Mouse (Mus musculus) spleen, postnatal 4 days (tissue): ENCODE measurements at regions not wholly inside any gene's neighbourhood (a gene's known extent, or its start where the extent isn't known, plus 50 kb on each side); places are given as distances from the start of the nearest gene placed in this dataset.
"Not testable (repeated sequence)": the region's sequence is repeated elsewhere in the genome, so short reads cannot be mapped to it uniquely, and the experiment has no call there.

Experiments used
- DNase-seq, 2 experiments: peaks; one replicate each; pipeline ENCODE4 v3.0.0; 2022; ENCODE audit warnings: low spot score in 2 of 2

GRCm38 (mm10) chr12:15654585-15654984 is 162.1 kb downstream of the Trib2 start:
- no peak for DNase-seq

DNA sequence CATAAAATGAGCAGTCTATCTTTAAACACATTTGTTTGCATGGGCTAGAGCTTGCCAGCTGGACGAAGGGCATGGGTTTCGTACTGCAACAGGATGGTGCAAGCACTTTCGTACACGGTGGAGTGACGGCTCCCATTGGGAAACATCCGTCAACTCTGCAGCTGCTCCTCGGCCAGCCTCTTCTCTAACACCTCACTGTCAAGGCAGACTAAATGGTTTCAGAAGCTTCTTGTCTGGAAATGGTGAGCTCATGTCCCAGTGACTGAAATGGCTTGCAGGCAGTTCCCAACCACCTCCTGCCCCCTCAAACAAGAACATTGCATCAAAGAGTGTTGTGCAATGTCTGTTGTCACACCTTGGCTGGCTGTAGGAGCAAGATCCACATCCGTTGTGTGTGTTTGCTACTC is 163.4 kb downstream of the Trib2 start:
- no peak for DNase-seq

GRCm38 (mm10) chr12:15651293-15651692 is 165.4 kb downstream of the Trib2 start:
- no peak for DNase-seq

DNA sequence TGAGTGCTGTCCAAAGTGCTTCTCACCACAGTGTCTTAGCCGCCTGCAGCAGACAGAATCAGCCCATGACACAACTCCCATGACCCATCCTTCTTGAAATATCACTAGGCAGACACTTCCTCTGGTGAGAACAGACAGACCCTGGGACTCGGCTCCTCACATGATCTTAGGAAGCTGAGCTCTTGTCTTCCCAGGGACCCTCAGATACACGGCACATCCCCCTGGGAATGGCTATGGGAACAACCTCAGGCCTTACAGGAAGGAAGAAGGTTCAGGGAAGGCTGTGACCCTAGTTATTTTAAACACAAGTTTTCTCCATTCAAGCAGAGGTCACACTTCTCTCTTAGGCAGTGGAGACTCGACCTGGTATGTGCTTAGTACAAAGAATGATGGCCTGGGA is 166.8 kb downstream of the Trib2 start:
- DNase-seq, result no peak

GRCm38 (mm10) chr12:15649226-15649625 is 167.5 kb downstream of the Trib2 start:
- DNase-seq, result no peak

- no peak for DNase-seq
Observed at GRCm38 (mm10) chr12:15644074-15644672, 172.5 kb downstream of the Trib2 start.

GRCm38 (mm10) chr12:15643669-15644068 is 173.1 kb downstream of the Trib2 start:
- no peak for DNase-seq

- no peak for DNase-seq
Observed at GRCm38 (mm10) chr12:15640320-15640719, 176.4 kb downstream of the Trib2 start.

- no peak for DNase-seq
Observed at GRCm38 (mm10) chr12:15629971-15630370, 186.8 kb downstream of the Trib2 start.

- no peak for DNase-seq
Observed at GRCm38 (mm10) chr12:15619521-15619920, 197.2 kb downstream of the Trib2 start.

- DNase-seq, result no peak
Observed at GRCm38 (mm10) chr12:15617312-15617711, 199.4 kb downstream of the Trib2 start.

DNA sequence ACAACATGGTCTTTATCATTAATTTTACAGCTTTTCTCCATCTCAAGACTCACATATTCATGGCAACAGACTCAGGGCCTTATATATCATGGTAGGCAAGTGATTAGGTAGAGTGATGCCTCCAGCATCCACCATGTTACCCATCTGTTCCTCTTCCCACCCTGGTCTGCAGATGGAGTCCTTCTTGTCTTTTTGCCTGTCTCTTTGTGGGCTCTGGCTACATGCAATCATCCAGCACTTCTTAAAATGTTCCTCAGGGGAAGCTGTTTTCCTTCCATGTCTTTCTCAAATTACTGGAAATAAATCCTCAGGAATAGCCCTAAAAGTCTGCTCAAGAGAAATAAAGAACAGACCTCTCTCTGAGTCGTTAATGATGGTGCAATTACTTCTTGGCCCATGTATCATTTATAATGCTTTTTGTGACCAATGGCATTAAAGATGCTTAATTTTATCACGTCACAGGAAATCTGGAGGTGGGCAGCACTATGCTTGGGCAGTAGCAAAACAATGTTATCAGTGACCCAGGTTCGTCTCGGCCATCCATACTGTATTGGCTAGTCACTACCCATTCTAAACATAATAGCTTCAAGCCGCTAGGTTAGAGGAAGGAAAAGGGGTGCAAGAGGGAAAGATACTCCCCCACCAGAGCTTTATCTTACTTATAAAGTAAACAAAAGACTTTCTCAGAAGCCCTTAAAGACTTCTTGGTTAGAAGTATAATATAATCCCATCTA is 204.7 kb downstream of the Trib2 start:
- DNase-seq, result no peak

- DNase-seq, result no peak
Observed at GRCm38 (mm10) chr12:15607091-15607490, 209.6 kb downstream of the Trib2 start.

- no peak for DNase-seq
Observed at GRCm38 (mm10) chr12:15606095-15606494, 210.6 kb downstream of the Trib2 start.

- DNase-seq, result no peak
Observed at GRCm38 (mm10) chr12:15604630-15605029, 212.1 kb downstream of the Trib2 start.

DNA sequence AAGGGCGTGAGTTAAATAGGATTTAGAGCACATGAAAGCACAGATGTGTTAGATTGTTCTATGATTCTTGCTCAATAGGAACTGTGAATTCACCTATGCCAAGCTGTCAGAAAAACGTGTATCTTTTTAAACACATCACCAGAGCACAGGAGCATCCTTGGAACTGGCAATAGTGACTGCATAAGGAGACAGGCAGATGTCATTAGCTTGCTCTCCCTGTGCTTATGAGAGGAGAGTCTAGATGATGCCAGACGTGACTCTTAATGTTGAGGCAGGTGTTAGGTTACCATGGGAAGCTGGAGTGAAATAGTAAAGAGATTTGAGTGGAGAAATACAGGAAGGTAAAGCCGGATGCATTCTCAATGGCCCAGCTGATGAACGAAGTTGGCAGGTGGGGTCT is 212.8 kb downstream of the Trib2 start:
- no peak for DNase-seq

DNA sequence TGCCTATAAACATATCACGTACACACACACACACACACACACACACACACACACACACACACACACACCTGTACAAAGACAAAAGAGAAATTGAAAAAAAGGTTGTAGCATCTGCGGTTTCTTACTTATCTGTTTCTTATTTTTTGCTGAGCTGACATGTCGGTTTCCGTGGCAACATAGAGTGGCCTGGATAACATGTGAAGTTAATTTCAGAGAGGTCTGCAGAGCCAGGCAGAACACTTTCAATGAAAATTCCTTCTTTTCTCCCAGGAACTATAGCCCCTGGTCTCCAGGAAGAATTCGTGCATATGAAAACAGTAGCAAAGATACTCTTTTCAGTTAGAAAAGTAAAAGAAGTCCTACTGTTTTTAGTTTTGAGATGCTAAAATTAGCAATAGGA is 213.4 kb downstream of the Trib2 start:
- no peak for DNase-seq

GRCm38 (mm10) chr12:15594704-15595103 is 222.0 kb downstream of the Trib2 start:
- no peak for DNase-seq

GRCm38 (mm10) chr12:15587864-15588263 is 228.9 kb downstream of the Trib2 start:
- not testable (repeated sequence) for DNase-seq

DNA sequence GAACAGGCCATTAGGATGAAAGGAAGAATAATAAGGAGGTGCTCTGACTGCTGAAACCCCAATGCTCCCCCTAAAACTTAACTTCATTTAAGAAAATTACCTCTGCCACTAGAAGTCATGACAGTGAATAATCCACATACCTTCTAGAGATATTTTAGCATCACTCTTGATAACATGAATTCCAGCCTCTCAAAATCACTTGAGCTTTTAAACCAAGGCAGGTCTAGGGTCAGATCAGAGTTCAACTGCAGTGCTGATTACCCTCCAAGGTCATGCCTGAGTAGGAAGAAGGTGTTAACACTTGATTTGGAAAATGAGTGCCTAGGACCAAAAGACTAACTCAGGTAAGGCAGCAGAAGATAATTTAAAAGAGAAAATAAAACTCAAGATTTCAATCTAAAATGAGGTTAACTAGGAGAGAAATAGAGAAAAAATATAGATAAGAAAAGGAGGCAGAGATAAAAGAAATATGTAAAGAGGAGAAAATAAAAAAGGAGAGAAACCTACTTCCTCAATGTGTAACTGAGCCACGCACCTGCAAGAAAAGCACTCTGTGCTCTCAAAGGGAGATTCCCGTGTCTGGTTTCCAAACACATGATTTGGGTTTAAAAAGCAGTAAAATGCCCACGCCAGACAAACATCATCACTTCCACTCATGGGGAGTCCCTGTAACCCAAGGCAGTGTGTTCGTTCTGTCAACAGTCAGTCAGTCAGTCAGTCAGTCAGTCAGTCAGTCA is 229.8 kb downstream of the Trib2 start:
- no peak for DNase-seq

DNA sequence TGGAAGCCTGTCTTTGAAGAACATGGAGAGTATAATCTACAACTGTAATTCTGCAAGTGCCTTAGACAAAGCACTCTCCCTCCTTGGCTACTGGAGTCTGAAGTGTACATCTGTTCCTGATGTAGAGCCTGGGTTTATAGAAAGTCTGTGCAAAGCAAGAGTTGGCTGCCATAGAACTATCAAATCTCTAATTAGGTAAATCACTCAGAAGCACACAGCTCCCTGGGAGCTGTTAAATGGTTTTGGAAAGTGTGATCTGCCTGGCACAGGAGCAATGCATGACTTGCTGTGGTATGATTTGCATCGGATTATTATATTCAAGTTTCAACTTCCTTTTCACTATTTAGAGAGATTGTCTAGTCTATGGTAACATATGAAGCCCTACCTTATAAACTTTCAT is 230.9 kb downstream of the Trib2 start:
- DNase-seq, result no peak

DNA sequence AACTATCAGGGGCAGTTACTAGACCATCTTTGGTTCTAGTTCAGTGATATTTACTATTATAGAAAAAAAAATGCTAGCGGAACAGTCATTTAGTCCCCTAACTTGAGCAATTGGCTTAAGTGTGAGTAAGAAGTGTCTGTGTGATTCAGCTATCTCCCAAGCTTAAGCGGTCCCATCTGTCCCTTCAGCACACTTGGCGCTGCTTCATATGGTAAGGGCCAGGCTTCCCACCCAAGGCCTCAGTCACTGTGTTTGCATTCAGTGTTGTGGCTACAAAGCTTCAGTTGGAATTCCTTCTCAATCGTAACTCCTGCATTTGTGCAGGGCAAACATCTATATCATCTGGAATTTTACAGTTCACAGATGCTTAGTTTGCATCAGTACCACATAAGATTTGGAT is 232.0 kb downstream of the Trib2 start:
- DNase-seq, result no peak

- no peak for DNase-seq
Observed at GRCm38 (mm10) chr12:15566785-15567109, 250.0 kb downstream of the Trib2 start.
